Mouse (Mus musculus) stomach, embryonic 14.5 days (tissue): ENCODE results near the gene Rex1bd. TPM values are rescaled to one million over a fixed set of nuclear protein-coding genes. Genes with fewer than 3 reads are reported as not detected.
"Not testable (repeated sequence)": the region's sequence is repeated elsewhere in the genome, so short reads cannot be mapped to it uniquely, and the experiment has no call there.

Source experiments
- ATAC-seq: fragments of 200-750 bp; cut with Nextera tagmentation; 2 replicates; pipeline ENCODE4 v1.8.0; 2017; ENCODE audit warnings: low read depth, moderate TSS enrichment; ENCODE audit not compliant: insufficient number of reproducible peaks, insufficient read depth, low FRiP score
- H3K27ac ChIP-seq: fragments of 300-500 bp; sonication (generic); 2 replicates; pipeline ENCODE4 v1.5.1; 2014; ENCODE audit warnings: mild to moderate bottlenecking, low read length, moderate library complexity, mixed read lengths
- H3K27me3 ChIP-seq: fragments of 300-500 bp; sonication (generic); 2 replicates; pipeline ENCODE4 v1.6.1; 2014; ENCODE audit warnings: low read length, control low read depth, mixed read lengths; ENCODE audit not compliant: control insufficient read depth, insufficient read depth
- H3K36me3 ChIP-seq: fragments of 300-500 bp; sonication (generic); 2 replicates; pipeline ENCODE4 v1.6.1; 2014; ENCODE audit warnings: mild to moderate bottlenecking, control low read depth, low read length, moderate library complexity, mixed read lengths; ENCODE audit not compliant: control insufficient read depth, insufficient read depth
- H3K4me1 ChIP-seq: fragments of 300-500 bp; sonication (generic); 2 replicates; pipeline ENCODE4 v1.6.1; 2014; ENCODE audit warnings: low read length, control low read depth, mixed read lengths; ENCODE audit not compliant: control insufficient read depth, insufficient read depth
- H3K4me2 ChIP-seq: fragments of 300-500 bp; sonication (generic); replicated peaks from 2 replicates; pipeline ENCODE4 v1.6.1; 2014; ENCODE audit warnings: low read depth, low read length, control low read depth
- H3K4me3 ChIP-seq: fragments of 300-500 bp; sonication (generic); 2 replicates; pipeline ENCODE4 v1.5.1; 2014; ENCODE audit warnings: low read depth, low read length, control low read depth
- H3K9ac ChIP-seq: fragments of 300-500 bp; sonication (generic); replicated peaks from 2 replicates; pipeline ENCODE4 v1.6.1; 2014; ENCODE audit warnings: low read depth, mild to moderate bottlenecking, control low read depth, low read length, moderate library complexity, mixed read lengths
- H3K9me3 ChIP-seq: fragments of 300-500 bp; sonication (generic); 2 replicates; pipeline ENCODE4 v1.6.1; 2016; ENCODE audit warnings: low read depth, low read length, control low read depth; ENCODE audit not compliant: control insufficient read depth
- WGBS: fragments of 180-500 bp; shearing (Covaris S2); extraction: QIAGEN DNeasy Blood & Tissue Kit; methylation state at CpG from one replicate; pipeline ENCODE4 v1.1.7; 2014; 5-methylcytosine and 5-hydroxymethylcytosine counted together
- polyA plus RNA-seq: library from polyadenylated mRNA; unstranded; fragments of >200 nt; fragmentation: Nextera tagmentation; extraction: Ambion mirVana; gene quantifications from 2 replicates; pipeline ENCODE4 v1.2.1, GENCODE M21; 2014

Gene Rex1bd
- polyA plus RNA-seq, 1 experiment from 2014 or later, result 149 TPM

- Histone ChIP-seq H3K36me3 (peaks cover 12% of the 10 kb centered on the region), H3K4me3 (peak overlapping the region; percentile 83), H3K9me3 (no peaks in the 10 kb centered on the region), H3K9ac (peak overlapping the region; percentile 67), H3K27ac (peak overlapping the region; percentile 90), H3K4me1 (peaks cover 11% of the 10 kb centered on the region; the same call in 1 of the 2 replicates), H3K4me2 (peak overlapping the region; percentile 83), H3K27me3 (no peaks in the 10 kb centered on the region)
- WGBS, result under 1% methylated on average over 51 of the region's 51 CpGs
- peak; percentile 90 for ATAC-seq
Measured at GRCm38 (mm10) chr8:70522592-70523403, 16.2 kb upstream of the Rex1bd start.

GRCm38 (mm10) chr8:70519606-70520005, 13.1 kb upstream of the Rex1bd start:
- no peaks in the 10 kb centered on the region for H3K27me3 ChIP-seq
- WGBS, result 61% methylated on average over 2 of the region's 2 CpGs
- no peak overlapping the region for H3K9ac ChIP-seq
- peaks cover 18% of the 10 kb centered on the region for H3K36me3 ChIP-seq
- ATAC-seq, result no peak
- no peaks in the 10 kb centered on the region for H3K9me3 ChIP-seq
- H3K4me2 ChIP-seq, result no peak overlapping the region
- H3K4me1 ChIP-seq, result 0 out of 2 replicates have a peak, but pooled peaks cover 3% of the 10 kb centered on the region
- H3K27ac ChIP-seq, result no peak overlapping the region
- no peak overlapping the region for H3K4me3 ChIP-seq

GRCm38 (mm10) chr8:70519043-70519442, 12.5 kb upstream of the Rex1bd start:
- H3K27ac ChIP-seq, result no peak overlapping the region
- H3K9me3 ChIP-seq, result no peaks in the 10 kb centered on the region
- no peaks in the 10 kb centered on the region for H3K27me3 ChIP-seq
- ATAC-seq, result no peak
- no peak overlapping the region for H3K4me3 ChIP-seq
- no peak overlapping the region for H3K4me2 ChIP-seq
- H3K4me1 ChIP-seq, result 0 out of 2 replicates have a peak, but pooled peaks cover 3% of the 10 kb centered on the region
- 87% methylated on average over 6 of the region's 6 CpGs for WGBS
- H3K9ac ChIP-seq, result no peak overlapping the region
- H3K36me3 ChIP-seq, result peaks cover 18% of the 10 kb centered on the region

- no peaks in the 10 kb centered on the region for H3K9me3 ChIP-seq
- 77% methylated on average over 10 of the region's 10 CpGs for WGBS
- no peak overlapping the region for H3K4me2 ChIP-seq
Measured at GRCm38 (mm10) chr8:70517940-70518643, 11.5 kb upstream of the Rex1bd start.

GRCm38 (mm10) chr8:70513441-70513840, 6.9 kb upstream of the Rex1bd start:
- Histone ChIP-seq H3K4me3 (no peak overlapping the region), H3K4me2 (no peak overlapping the region), H3K36me3 (peaks cover 24% of the 10 kb centered on the region), H3K27ac (no peak overlapping the region), H3K27me3 (no peaks in the 10 kb centered on the region), H3K9me3 (no peaks in the 10 kb centered on the region), H3K4me1 (no peaks in the 10 kb centered on the region), H3K9ac (no peak overlapping the region)
- ATAC-seq, result no peak
- WGBS, result 71% methylated on average over 2 of the region's 2 CpGs

More at GRCm38 (mm10) chr8:70517940-70518643, 11.5 kb upstream of the Rex1bd start:
- ATAC-seq, result no peak
- no peak overlapping the region for H3K27ac ChIP-seq
- H3K4me3 ChIP-seq, result no peak overlapping the region
- no peaks in the 10 kb centered on the region for H3K4me1 ChIP-seq
- H3K27me3 ChIP-seq, result no peaks in the 10 kb centered on the region
- no peak overlapping the region for H3K9ac ChIP-seq
- peaks cover 21% of the 10 kb centered on the region for H3K36me3 ChIP-seq

- Histone ChIP-seq H3K9ac (no peak overlapping the region), H3K9me3 (no peaks in the 10 kb centered on the region), H3K4me2 (no peak overlapping the region), H3K27me3 (no peaks in the 10 kb centered on the region), H3K27ac (no peak overlapping the region), H3K4me3 (no peak overlapping the region), H3K4me1 (no peaks in the 10 kb centered on the region), H3K36me3 (peaks cover 25% of the 10 kb centered on the region)
- no peak for ATAC-seq
- 89% methylated on average over 11 of the region's 11 CpGs for WGBS
Measured at GRCm38 (mm10) chr8:70512253-70512903, 5.8 kb upstream of the Rex1bd start.

GRCm38 (mm10) chr8:70511770-70512169, 5.2 kb upstream of the Rex1bd start:
- Histone ChIP-seq H3K4me1 (no peaks in the 10 kb centered on the region), H3K4me3 (no peak overlapping the region), H3K27me3 (no peaks in the 10 kb centered on the region), H3K9ac (no peak overlapping the region), H3K9me3 (no peaks in the 10 kb centered on the region), H3K27ac (no peak overlapping the region), H3K36me3 (peaks cover 26% of the 10 kb centered on the region), H3K4me2 (no peak overlapping the region)
- no peak for ATAC-seq
- WGBS, result 94% methylated on average over 2 of the region's 2 CpGs

GRCm38 (mm10) chr8:70511174-70511573, 4.6 kb upstream of the Rex1bd start:
- peak overlapping the region; percentile 99; the same call in 1 of the 2 replicates for H3K9ac ChIP-seq
- H3K4me2 ChIP-seq, result peak overlapping the region; percentile 41
- not testable (repeated sequence) for H3K9me3 ChIP-seq, H3K27me3 ChIP-seq, ATAC-seq, H3K4me1 ChIP-seq, H3K27ac ChIP-seq
- peaks cover 21% of the 10 kb centered on the region for H3K36me3 ChIP-seq
- peak overlapping the region; percentile 81 for H3K4me3 ChIP-seq
- WGBS, result 83% methylated on average over 6 of the region's 6 CpGs
